Mouse (Mus musculus) adrenal gland, adult 18-20 months (tissue): ENCODE measurements around the gene Rsph10b. TPM values are rescaled to one million over a fixed set of nuclear protein-coding genes. Genes with fewer than 3 reads are reported as not detected.
A peak's percentile ranks its signal among the peaks of the same experiment; 100 is the strongest.
"Not testable (repeated sequence)": the region's sequence is repeated elsewhere in the genome, so short reads cannot be mapped to it uniquely, and the experiment has no call there.

ENCODE experiments used
- DNase-seq, 2 experiments: peaks; one replicate each; pipeline ENCODE4 v3.0.0; 2021 to 2022; ENCODE audit warnings: low spot score in 2 of 2
- total RNA-seq, 2 experiments: library from RNA; stranded (reverse); gene quantifications; 1 replicate in 1 of 2; 2 replicates in 1 of 2; pipeline ENCODE4 v1.2.3; 2021

The Rsph10b gene
- total RNA-seq, 2 experiments from 2014 or later, result 0.74 to 6.5 TPM

DNA sequence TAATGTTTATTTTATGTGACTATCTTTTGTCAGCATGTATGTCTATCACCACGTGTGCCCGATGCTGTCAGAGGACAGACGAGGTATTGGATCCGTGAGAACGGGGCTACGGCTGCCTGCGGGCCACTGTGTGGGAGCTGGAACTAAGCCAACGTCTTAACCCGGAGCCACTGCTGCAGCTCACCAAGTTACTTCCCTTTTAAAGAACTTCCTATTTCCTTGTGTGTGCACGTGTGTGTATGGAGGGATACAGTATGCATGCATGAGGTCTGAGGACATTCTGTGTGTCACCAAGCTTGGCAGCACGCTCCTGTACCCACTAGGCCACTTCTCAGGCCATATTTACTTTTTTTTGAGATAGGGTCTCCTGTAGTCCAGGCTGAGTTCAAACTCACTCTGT is 57.3 kb downstream of the Rsph10b start:
- DNase-seq, result no peak

DNA sequence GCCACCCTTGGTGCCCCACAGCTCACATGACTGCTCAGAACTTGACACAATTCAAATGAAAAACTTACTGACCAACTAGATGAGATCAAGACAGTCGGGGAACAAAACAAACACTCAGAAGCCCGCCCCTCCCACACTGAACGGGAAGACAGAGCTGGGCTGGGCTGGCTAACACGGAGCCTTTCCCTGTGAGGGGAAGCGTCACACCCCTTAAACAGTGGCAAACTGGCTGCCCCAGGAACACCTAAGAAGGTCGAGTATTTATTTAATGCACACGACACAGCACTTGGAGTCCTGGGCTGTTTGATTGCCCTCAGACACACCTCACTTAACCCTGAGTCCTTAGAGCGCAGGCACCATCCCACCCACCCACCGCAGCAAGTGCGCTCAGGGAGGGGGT is 59.8 kb downstream of the Rsph10b start:
- DNase-seq, result no peak

DNA sequence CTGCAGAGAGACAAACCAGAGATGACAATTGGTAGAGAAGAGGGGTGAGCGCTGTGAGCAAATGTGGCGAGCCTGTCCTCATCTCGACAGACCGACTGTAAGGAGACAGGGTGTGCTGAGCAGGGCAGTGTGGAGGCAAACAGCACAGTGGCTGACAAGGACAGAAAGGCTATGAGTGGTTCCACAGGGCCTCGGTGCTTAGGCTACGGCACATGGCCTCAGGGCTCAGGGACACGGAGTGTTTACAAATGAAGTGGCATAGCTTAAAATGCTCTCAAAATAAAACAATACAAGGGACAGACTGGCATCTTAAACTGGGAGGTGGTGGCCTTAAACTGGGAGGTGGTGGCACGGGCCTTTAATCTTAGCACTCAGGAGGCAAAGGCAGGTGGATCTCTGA is 60.4 kb downstream of the Rsph10b start:
- no peak for DNase-seq

DNA sequence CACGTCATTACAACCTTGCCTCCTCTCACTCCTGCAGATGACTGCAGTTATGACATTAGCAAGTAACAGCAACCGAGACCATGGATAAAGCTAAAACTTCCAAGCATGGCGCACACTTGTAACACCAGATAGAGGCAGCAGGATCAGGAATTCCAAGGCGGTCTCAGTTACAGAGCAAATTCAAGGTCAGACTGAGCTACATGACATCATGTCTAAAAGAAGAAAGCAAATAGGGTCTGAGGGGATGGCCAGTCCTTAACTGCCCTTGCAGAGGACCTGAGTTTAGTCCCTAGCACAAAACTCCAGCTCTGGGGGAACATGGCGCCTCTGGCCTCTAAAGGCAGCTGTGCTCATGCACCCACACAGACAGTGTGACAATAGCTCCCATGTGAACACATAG is 61.0 kb downstream of the Rsph10b start:
- DNase-seq, result no peak

- DNase-seq, result no peak
Measured at GRCm38 (mm10) chr5:143994632-143995365, 62.0 kb downstream of the Rsph10b start.

DNA sequence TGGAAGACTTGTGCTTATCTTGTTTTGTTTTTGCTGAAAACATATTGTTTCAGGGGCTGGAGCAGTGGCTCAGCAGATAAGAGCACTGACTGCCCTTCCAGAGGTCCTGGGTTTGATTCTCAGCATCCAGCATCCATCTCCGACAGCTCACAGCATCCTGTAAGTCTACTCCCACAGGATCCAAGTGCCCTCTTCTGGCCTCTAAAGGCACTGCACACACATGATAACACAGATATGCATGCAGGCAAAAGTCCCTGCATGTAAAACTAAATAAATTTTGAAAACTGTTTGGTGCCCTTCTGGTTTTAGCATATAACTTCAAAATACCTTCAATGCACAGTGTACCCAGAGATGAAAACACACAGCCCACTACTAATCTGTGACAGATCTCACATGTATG is 66.6 kb downstream of the Rsph10b start:
- DNase-seq, result no peak

DNA sequence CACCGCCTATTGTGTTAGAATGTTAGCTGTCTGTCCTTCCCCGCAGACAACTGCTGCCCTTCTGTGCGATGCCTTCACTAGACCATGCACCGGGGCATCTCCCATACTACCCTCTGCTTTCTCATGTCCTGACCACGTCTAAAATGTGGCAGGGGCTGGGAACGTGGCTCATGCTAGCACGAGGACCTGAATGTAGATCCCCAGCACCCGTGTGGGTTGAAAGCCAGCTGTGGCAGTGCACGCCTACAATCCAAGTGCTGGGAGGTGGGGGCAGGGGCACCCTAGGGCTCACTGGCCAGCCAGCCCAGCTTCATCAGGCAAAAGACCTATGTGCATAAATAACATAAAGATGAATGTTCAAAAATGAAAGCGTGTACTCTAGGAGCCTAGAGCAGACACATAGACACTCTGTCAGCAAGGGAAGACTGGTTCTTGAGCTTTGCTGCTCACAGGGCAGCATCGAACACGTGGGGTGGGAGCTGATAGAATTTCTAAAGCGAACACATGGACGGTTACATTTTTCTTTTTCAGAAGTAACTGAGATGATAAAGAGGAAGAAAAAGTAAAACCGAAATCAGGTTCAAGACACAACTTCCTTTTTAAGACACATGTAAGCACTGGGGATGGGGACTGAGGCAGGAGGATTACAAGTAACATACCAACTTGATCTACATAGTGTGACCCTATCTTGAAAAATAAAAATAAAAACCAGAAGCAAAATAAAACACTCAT is 69.8 kb downstream of the Rsph10b start:
- no peak for DNase-seq

- DNase-seq, result not testable (repeated sequence)
Measured at GRCm38 (mm10) chr5:144013366-144014134, 80.7 kb downstream of the Rsph10b start.

- DNase-seq, result peak; percentile 62 to 73
Measured at GRCm38 (mm10) chr5:144014551-144015311, 81.9 kb downstream of the Rsph10b start, which contains the start of gene Ccz1. Gene Ccz1 (minus strand): TSS chr5:144014877.

GRCm38 (mm10) chr5:144015312-144015650 is 82.4 kb downstream of the Rsph10b start:
- DNase-seq, result no peak

DNA sequence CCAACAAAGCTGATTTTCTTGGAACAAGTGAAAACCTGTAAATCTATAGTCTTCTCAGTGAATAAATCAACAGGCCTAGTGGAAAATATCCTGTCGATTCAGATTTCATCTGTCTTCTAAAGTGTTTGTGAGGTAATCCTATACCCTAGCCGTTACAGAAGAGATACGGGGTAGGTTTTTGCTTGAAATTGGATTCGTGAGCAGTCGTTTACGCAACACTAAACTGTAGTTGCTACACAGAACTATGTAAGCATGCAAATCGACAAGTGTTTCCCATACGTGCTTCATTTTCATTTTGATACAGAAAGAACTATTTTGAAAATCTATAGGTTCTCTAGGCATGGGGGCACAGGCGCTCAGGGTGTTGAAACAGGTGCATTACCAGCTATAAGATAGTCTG is 83.0 kb downstream of the Rsph10b start:
- no peak for DNase-seq

GRCm38 (mm10) chr5:144026620-144027263 is 93.9 kb downstream of the Rsph10b start, which contains the start of gene Ocm:
Gene Ocm (minus strand): TSS chr5:144026670.
- no peak for DNase-seq

DNA sequence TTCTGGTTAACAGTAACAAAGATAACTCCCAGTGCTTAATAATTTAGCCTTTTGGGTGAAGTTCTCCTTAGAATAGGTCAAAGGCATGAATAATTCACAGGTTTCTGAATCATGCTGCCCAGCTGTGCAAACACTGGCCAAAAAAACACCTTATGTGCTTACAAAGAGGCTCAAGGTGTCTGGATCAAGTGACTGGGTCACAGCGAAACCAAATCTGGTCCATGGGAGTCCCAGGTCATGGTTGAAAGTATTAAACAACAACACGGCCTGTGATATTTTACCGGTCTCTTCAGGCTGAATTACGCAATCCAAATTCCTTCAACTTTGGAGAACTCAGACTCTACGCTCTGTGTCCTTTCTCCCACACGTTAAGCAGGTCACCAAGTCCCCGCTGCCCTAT is 99.7 kb downstream of the Rsph10b start:
- no peak for DNase-seq

GRCm38 (mm10) chr5:144034567-144034966 is 101.7 kb downstream of the Rsph10b start:
- DNase-seq, result no peak

Other genes starting within 250 kb of the Rsph10b start
- 10 to 100 TPM; 10.2 to 11.7 TPM for gene Usp42, start 200.8 kb upstream of the Rsph10b start, total RNA-seq
- gene Eif2ak1, start 115.2 kb upstream of the Rsph10b start, total RNA-seq, result 10 to 100 TPM; 33.5 to 41.7 TPM
- not detected for gene Ankrd61, start 35.4 kb upstream of the Rsph10b start, total RNA-seq
- 10 to 100 TPM; 31.4 to 35.2 TPM for gene Aimp2, start 23.2 kb upstream of the Rsph10b start, total RNA-seq
- gene Pms2, start 23.1 kb upstream of the Rsph10b start, total RNA-seq, result 1 to 10 TPM; 7.1 to 7.5 TPM
- gene Gm42421, start 4.9 kb upstream of the Rsph10b start, total RNA-seq, result not detected
- gene Ccz1, start 81.8 kb downstream of the Rsph10b start, total RNA-seq, result 10 to 100 TPM; 43.1 to 51.8 TPM
- gene Ocm, start 93.6 kb downstream of the Rsph10b start, total RNA-seq, result not detected
- gene Lmtk2, start 167.4 kb downstream of the Rsph10b start, total RNA-seq, result 10 to 100 TPM; 36.1 to 39.6 TPM